Mouse (Mus musculus): Measurements from ENCODE around the gene Eef2k.

DNA sequence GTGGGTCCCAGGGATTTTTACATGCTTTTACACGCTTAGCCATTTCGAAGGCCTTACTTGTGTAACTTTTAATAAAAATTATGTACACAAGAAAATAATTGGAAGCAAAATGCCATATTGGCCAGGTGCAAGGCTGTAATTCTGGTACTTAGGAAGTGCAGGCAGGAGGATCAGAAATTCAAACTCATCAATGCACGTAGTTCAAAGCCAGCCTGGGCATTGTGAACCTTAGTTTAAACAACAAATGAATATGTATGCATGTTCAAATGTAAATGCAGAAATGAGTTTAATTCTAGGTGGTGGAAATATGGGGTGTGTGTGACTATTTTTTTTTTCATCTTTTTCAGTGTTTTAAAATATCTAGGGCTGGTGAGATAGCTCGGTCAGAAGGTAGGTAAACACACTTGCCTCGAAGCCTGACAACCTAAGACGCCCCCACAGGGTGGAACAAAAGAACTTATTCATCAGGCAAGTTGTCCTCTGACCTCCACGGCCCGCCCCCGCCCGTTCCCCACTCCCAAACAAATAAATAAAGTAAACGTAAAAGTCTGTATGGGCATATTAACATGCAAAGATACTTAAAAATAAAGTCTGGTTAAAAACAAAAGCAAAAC, 73.7 kb downstream of the Eef2k start:
- TF ChIP-seq POLR2A (IDR thresholded peaks at IDR 0.05; ENCODE audit: insufficient read depth, low read length) (no peak), EP300 (IDR thresholded peaks at IDR 0.05; ENCODE audit: insufficient read depth, low read depth, low read length) (no peak), CTCF (IDR thresholded peaks at IDR 0.05; ENCODE audit: low read depth, low read length) (no peak)
